Mouse (Mus musculus): Measurements from ENCODE around the gene Klf13. TPM values are rescaled to one million over a fixed set of nuclear protein-coding genes. Genes with fewer than 3 reads are reported as not detected.

Klf13 gene
- polyA plus RNA-seq, 1 experiment = 30.4 TPM

- TF ChIP-seq E2F4 (IDR thresholded peaks at IDR 0.05; ENCODE audit: insufficient read depth) (no peak), POLR2A (IDR thresholded peaks at IDR 0.05; ENCODE audit: insufficient read length, low read depth) (no peak), MAX (IDR thresholded peaks at IDR 0.05; ENCODE audit: low read depth) (no peak), SRF (IDR thresholded peaks at IDR 0.05; ENCODE audit: control insufficient read depth, insufficient read length, low read depth) (no peak), USF1 (IDR thresholded peaks at IDR 0.05; ENCODE audit: low read depth) (no peak), POLR2AphosphoS2 (IDR thresholded peaks at IDR 0.05; ENCODE audit: insufficient read length, low read depth) (no peak), MYOG (IDR thresholded peaks at IDR 0.05; ENCODE audit: control insufficient read depth in 1 of 3, insufficient read depth in 1 of 3, insufficient read length in 2 of 3, low read depth in 2 of 3) (no peak), TCF3 (IDR thresholded peaks at IDR 0.05; ENCODE audit: insufficient read length, low read depth) (no peak), REST (IDR thresholded peaks at IDR 0.05; ENCODE audit: insufficient read depth, insufficient read length) (no peak), TCF12 (IDR thresholded peaks at IDR 0.05; ENCODE audit: insufficient read depth, poor library complexity, severe bottlenecking) (no peak), CEBPB (IDR thresholded peaks at IDR 0.05; ENCODE audit: insufficient read depth, poor library complexity, severe bottlenecking) (no peak), MYOD1 (IDR thresholded peaks at IDR 0.05; ENCODE audit: control insufficient read depth in 1 of 3, insufficient read length in 2 of 3, low read depth in 2 of 3) (no peak)
- Histone ChIP-seq H3ac (ENCODE audit: control insufficient read depth, insufficient read length) (no peak overlapping the region), H3K27me3 (ENCODE audit: control insufficient read depth, insufficient read depth, insufficient read length) (no peaks in the 10 kb centered on the region), H3K36me3 (ENCODE audit: control insufficient read depth, insufficient read depth) (no peaks in the 10 kb centered on the region), H3K4me2 (ENCODE audit: low read depth) (no peak overlapping the region), H3K4me3 (no peak overlapping the region), H3K79me2 (ENCODE audit: control insufficient read depth, insufficient read depth) (peaks cover 80% of the 10 kb centered on the region)
Measured at GRCm38 (mm10) chr7:63933905-63934304, 4.8 kb downstream of the Klf13 start.

- H3K27me3 ChIP-seq (ENCODE audit: control insufficient read depth, insufficient read depth, insufficient read length) = no peaks in the 10 kb centered on the region
- H3K79me2 ChIP-seq (ENCODE audit: control insufficient read depth, insufficient read depth) = peaks cover 95% of the 10 kb centered on the region
- TF ChIP-seq POLR2AphosphoS2 (IDR thresholded peaks at IDR 0.05; ENCODE audit: insufficient read length, low read depth) (no peak), REST (IDR thresholded peaks at IDR 0.05; ENCODE audit: insufficient read depth, insufficient read length) (no peak), POLR2A (IDR thresholded peaks at IDR 0.05; ENCODE audit: insufficient read length, low read depth) (no peak), CEBPB (IDR thresholded peaks at IDR 0.05; ENCODE audit: insufficient read depth, poor library complexity, severe bottlenecking) (no peak), SRF (IDR thresholded peaks at IDR 0.05; ENCODE audit: control insufficient read depth, insufficient read length, low read depth) (no peak), TCF3 (IDR thresholded peaks at IDR 0.05; ENCODE audit: insufficient read length, low read depth) (no peak), USF1 (IDR thresholded peaks at IDR 0.05; ENCODE audit: low read depth) (no peak), TCF12 (IDR thresholded peaks at IDR 0.05; ENCODE audit: insufficient read depth, poor library complexity, severe bottlenecking) (no peak)
- H3K4me3 ChIP-seq = no peak overlapping the region
- H3K4me2 ChIP-seq (ENCODE audit: low read depth) = no peak overlapping the region
- H3ac ChIP-seq (ENCODE audit: control insufficient read depth, insufficient read length) = no peak overlapping the region
- no peaks in the 10 kb centered on the region for H3K36me3 ChIP-seq (ENCODE audit: control insufficient read depth, insufficient read depth)
Measured at GRCm38 (mm10) chr7:63932461-63932860, 6.3 kb downstream of the Klf13 start.

DNA sequence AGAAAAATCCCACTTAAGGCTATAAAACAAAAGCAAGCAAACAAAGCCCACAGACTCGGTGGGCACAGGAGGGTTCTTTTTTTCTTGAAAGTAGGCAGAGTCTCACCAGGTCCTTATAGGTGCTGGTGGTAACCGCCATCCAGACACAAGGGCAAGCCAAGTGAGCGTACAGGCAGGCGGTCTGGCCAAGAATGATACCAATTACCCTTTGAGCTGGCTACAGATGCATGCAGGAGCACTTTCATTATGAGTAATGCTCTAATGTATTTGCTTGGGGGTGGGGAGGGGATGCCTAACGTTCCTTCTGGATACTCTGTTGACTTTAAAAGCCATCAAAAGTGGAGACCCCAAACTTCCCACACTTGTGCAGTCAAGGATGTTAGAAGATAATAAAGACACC, 7.9 kb downstream of the Klf13 start:
- no peaks in the 10 kb centered on the region for H3K36me3 ChIP-seq (ENCODE audit: control insufficient read depth, insufficient read depth)
- no peaks in the 10 kb centered on the region for H3K27me3 ChIP-seq (ENCODE audit: control insufficient read depth, insufficient read depth, insufficient read length)
- TF ChIP-seq MYOG (IDR thresholded peaks at IDR 0.05; ENCODE audit: control insufficient read depth in 1 of 3, insufficient read depth in 1 of 3, insufficient read length in 2 of 3, low read depth in 2 of 3) (no peak), TCF3 (IDR thresholded peaks at IDR 0.05; ENCODE audit: insufficient read length, low read depth) (no peak), MYOD1 (IDR thresholded peaks at IDR 0.05; ENCODE audit: control insufficient read depth in 1 of 3, insufficient read length in 2 of 3, low read depth in 2 of 3) (no peak), SRF (IDR thresholded peaks at IDR 0.05; ENCODE audit: control insufficient read depth, insufficient read length, low read depth) (no peak), REST (IDR thresholded peaks at IDR 0.05; ENCODE audit: insufficient read depth, insufficient read length) (no peak), MAX (IDR thresholded peaks at IDR 0.05; ENCODE audit: low read depth) (no peak), USF1 (IDR thresholded peaks at IDR 0.05; ENCODE audit: low read depth) (no peak), POLR2A (IDR thresholded peaks at IDR 0.05; ENCODE audit: insufficient read length, low read depth) (no peak), E2F4 (IDR thresholded peaks at IDR 0.05; ENCODE audit: insufficient read depth) (no peak), CEBPB (IDR thresholded peaks at IDR 0.05; ENCODE audit: insufficient read depth, poor library complexity, severe bottlenecking) (no peak), POLR2AphosphoS2 (IDR thresholded peaks at IDR 0.05; ENCODE audit: insufficient read length, low read depth) (no peak), TCF12 (IDR thresholded peaks at IDR 0.05; ENCODE audit: insufficient read depth, poor library complexity, severe bottlenecking) (no peak)
- H3ac ChIP-seq (ENCODE audit: control insufficient read depth, insufficient read length) = no peak overlapping the region
- H3K79me2 ChIP-seq (ENCODE audit: control insufficient read depth, insufficient read depth) = peaks cover 100% of the 10 kb centered on the region
- no peak overlapping the region for H3K4me2 ChIP-seq (ENCODE audit: low read depth)
- H3K4me3 ChIP-seq = no peak overlapping the region

DNA sequence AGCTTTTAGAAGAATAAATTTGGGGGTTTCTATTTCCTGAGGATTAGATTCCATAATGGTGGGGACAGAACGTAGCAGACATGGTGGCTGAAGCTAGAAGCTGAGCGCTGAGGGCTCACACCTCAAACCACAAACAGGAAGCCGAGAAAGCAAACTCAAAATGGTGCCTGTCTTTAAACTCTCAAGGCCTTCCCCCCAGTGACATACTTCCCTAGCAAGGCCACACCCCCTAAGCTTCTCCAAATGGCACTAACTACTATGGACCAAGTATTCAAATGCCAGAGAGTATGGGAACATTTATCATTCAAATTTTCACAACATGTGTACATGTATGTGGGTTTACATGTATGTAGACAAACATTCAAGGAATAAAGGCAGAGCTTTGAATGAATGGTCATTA, 8.6 kb downstream of the Klf13 start:
- H3K79me2 ChIP-seq (ENCODE audit: control insufficient read depth, insufficient read depth) = peaks cover 95% of the 10 kb centered on the region
- H3K4me2 ChIP-seq (ENCODE audit: low read depth) = no peak overlapping the region
- no peak for TF ChIP-seq TCF12 (IDR thresholded peaks at IDR 0.05; ENCODE audit: insufficient read depth, poor library complexity, severe bottlenecking)
- TF ChIP-seq MYOD1 (IDR thresholded peaks at IDR 0.05; ENCODE audit: control insufficient read depth in 1 of 3, insufficient read length in 2 of 3, low read depth in 2 of 3) = no peak
- no peak for TF ChIP-seq E2F4 (IDR thresholded peaks at IDR 0.05; ENCODE audit: insufficient read depth)
- TF ChIP-seq USF1 (IDR thresholded peaks at IDR 0.05; ENCODE audit: low read depth) = no peak
- no peak for TF ChIP-seq TCF3 (IDR thresholded peaks at IDR 0.05; ENCODE audit: insufficient read length, low read depth)
- TF ChIP-seq POLR2A (IDR thresholded peaks at IDR 0.05; ENCODE audit: insufficient read length, low read depth) = no peak
- no peak for TF ChIP-seq POLR2AphosphoS2 (IDR thresholded peaks at IDR 0.05; ENCODE audit: insufficient read length, low read depth)
- TF ChIP-seq MAX (IDR thresholded peaks at IDR 0.05; ENCODE audit: low read depth) = no peak
- no peak for TF ChIP-seq SRF (IDR thresholded peaks at IDR 0.05; ENCODE audit: control insufficient read depth, insufficient read length, low read depth)
- H3K4me3 ChIP-seq = no peak overlapping the region
- no peak overlapping the region for H3ac ChIP-seq (ENCODE audit: control insufficient read depth, insufficient read length)
- no peaks in the 10 kb centered on the region for H3K36me3 ChIP-seq (ENCODE audit: control insufficient read depth, insufficient read depth)
- H3K27me3 ChIP-seq (ENCODE audit: control insufficient read depth, insufficient read depth, insufficient read length) = no peaks in the 10 kb centered on the region

DNA sequence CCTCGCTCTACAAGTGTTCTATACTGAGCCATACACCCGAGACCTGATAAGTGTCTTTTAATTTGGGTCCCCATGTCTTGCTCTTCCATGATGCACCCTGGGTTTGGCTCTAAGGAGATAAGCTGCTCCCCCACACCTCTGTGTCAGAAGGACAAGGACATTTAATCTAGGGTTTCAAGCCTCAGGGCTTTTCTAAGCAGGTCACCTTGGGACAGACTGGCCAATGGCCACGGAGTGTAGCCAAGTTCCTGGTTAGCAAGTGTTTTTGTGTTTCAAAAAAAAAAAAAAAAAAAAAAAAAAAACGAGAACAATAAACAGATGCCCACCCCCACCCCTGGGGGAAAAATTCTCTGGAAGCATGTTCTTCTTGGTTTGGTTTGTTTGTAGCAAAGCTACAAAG, 9.6 kb downstream of the Klf13 start:
- H3K27me3 ChIP-seq (ENCODE audit: control insufficient read depth, insufficient read depth, insufficient read length) = no peaks in the 10 kb centered on the region
- H3K36me3 ChIP-seq (ENCODE audit: control insufficient read depth, insufficient read depth) = no peaks in the 10 kb centered on the region
- no peak overlapping the region for H3ac ChIP-seq (ENCODE audit: control insufficient read depth, insufficient read length)
- no peak overlapping the region for H3K4me3 ChIP-seq
- H3K4me2 ChIP-seq (ENCODE audit: low read depth) = no peak overlapping the region
- H3K79me2 ChIP-seq (ENCODE audit: control insufficient read depth, insufficient read depth) = peaks cover 90% of the 10 kb centered on the region
- TF ChIP-seq SRF (IDR thresholded peaks at IDR 0.05; ENCODE audit: control insufficient read depth, insufficient read length, low read depth) (no peak), E2F4 (IDR thresholded peaks at IDR 0.05; ENCODE audit: insufficient read depth) (no peak), POLR2A (IDR thresholded peaks at IDR 0.05; ENCODE audit: insufficient read length, low read depth) (no peak), MYOD1 (IDR thresholded peaks at IDR 0.05; ENCODE audit: control insufficient read depth in 1 of 3, insufficient read length in 2 of 3, low read depth in 2 of 3) (no peak), REST (IDR thresholded peaks at IDR 0.05; ENCODE audit: insufficient read depth, insufficient read length) (no peak), TCF3 (IDR thresholded peaks at IDR 0.05; ENCODE audit: insufficient read length, low read depth) (no peak), CEBPB (IDR thresholded peaks at IDR 0.05; ENCODE audit: insufficient read depth, poor library complexity, severe bottlenecking) (no peak), MAX (IDR thresholded peaks at IDR 0.05; ENCODE audit: low read depth) (no peak), MYOG (IDR thresholded peaks at IDR 0.05; ENCODE audit: control insufficient read depth in 1 of 3, insufficient read depth in 1 of 3, insufficient read length in 2 of 3, low read depth in 2 of 3) (no peak), TCF12 (IDR thresholded peaks at IDR 0.05; ENCODE audit: insufficient read depth, poor library complexity, severe bottlenecking) (no peak), POLR2AphosphoS2 (IDR thresholded peaks at IDR 0.05; ENCODE audit: insufficient read length, low read depth) (no peak), USF1 (IDR thresholded peaks at IDR 0.05; ENCODE audit: low read depth) (no peak)

Data from myocyte (in vitro differentiated cells).